In the genomic region with DNA sequence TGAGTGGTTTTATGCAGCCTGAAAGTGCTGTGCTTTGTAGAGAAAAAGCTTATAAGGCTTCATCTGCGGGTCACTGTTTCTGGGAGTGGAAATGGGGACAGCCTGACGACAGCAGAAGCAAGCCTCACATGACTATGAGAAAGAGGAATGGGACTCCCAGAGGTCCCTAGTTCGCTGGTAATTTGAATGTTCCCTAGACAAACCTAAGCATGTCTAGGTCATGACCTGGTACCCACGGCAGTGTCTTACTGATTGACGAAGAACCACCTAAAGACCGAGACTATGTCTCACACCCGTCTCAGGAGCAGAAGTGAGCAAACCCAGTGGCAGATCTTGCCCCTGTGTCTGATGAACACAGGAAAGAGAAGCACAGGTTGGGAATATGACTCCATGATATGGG, we compare ENCODE assay signal across 27 mouse cellular contexts. TPM values are rescaled to one million over a fixed set of nuclear protein-coding genes. Genes with fewer than 3 reads are reported as not detected.
DNase-seq lines count a peak whose midpoint lies in the region; TF ChIP-seq lines count a peak whose summit lies in the region.
"Had no signal": no experiment of that assay in that cellular context is flagged by ENCODE, and none has a peak within 500 bp of the region (broad histone marks: within the 10 kb centered on the region; RNA-seq: fewer than 3 reads in every experiment).

No protein-coding gene starts in this region.

- peaks cover 15% of the 10 kb centered on the region; the same call in 1 of the 2 replicates for H3K4me1 ChIP-seq in spleen, adult 2 months (ENCODE audit: control insufficient read depth, insufficient read depth, insufficient read length)

- no peaks in the 10 kb centered on the region for H3K79me2 ChIP-seq in macrophage (ENCODE audit: inconsistent target)

- no peak for TF ChIP-seq CTCF in spleen, adult 2 months (IDR thresholded peaks at IDR 0.05; ENCODE audit: extremely low read depth, insufficient read depth, insufficient read length, insufficient replicate concordance)

- H3K27ac ChIP-seq in spleen, adult 2 months (ENCODE audit: insufficient read depth, low read length): peak overlapping the region; percentile 93
- H3K27ac ChIP-seq in macrophage: peak overlapping the region; percentile 91
- H3K27ac ChIP-seq: forebrain, embryonic 15.5 days; heart, embryonic 13.5 days; midbrain, embryonic 13.5 days had no signal

- peak; percentile 17 for DNase-seq in heart, adult 8-10 months (ENCODE audit: low spot score)
- no peak for DNase-seq in heart, postnatal 36 days
- DNase-seq in spleen, adult 2 months (ENCODE audit: low read depth in 1 of 2, low spot score in 2 of 2): peak in 1 of 2 experiments; percentile 21
- no peak for DNase-seq in spleen, postnatal 4 days (ENCODE audit: low spot score in 2 of 2)
- DNase-seq in cerebellum, adult 9-11 months: no peak
- no peak for DNase-seq in gastrocnemius, postnatal 14 days
- DNase-seq: adrenal gland, postnatal 36 days; cerebellum, postnatal 10 days; embryo, embryonic 11 days; gastrocnemius, postnatal 25 days; heart, postnatal 4 days; kidney, postnatal 36 days had no signal

- H3K27me3 ChIP-seq in spleen, adult 2 months (ENCODE audit: control insufficient read depth, insufficient read depth, low read length): no peaks in the 10 kb centered on the region
- H3K27me3 ChIP-seq: forebrain, embryonic 15.5 days; heart, embryonic 13.5 days; midbrain, embryonic 13.5 days had no signal

- no peak for TF ChIP-seq POLR2A in spleen, adult 2 months (IDR thresholded peaks at IDR 0.05; ENCODE audit: low read depth, low read length)

- intact Hi-C loops in heart, postnatal 36 days (cut with DNase I): no loop called here
- intact Hi-C loops in gastrocnemius, postnatal 14 days (cut with DNase I; ENCODE audit: low total_unique reads): no loop called here

- WGBS in spleen, adult 2 months: 54% methylated on average over 7 of the region's 7 CpGs
- 56% methylated on average over 7 of the region's 7 CpGs for WGBS in macrophage (ENCODE audit: missing documents)

- peaks cover 13% of the 10 kb centered on the region for H3K36me3 ChIP-seq in spleen, adult 2 months (ENCODE audit: control insufficient read depth, insufficient read depth, low read length)
- no peaks in the 10 kb centered on the region for H3K36me3 ChIP-seq in macrophage (ENCODE audit: inconsistent target)

- no peak overlapping the region for H3K4me3 ChIP-seq in spleen, adult 2 months (ENCODE audit: extremely low read depth, insufficient read depth, insufficient read length)
- H3K4me3 ChIP-seq in macrophage (ENCODE audit: inconsistent target): no peak overlapping the region
- H3K4me3 ChIP-seq: forebrain, embryonic 15.5 days; heart, embryonic 13.5 days; midbrain, embryonic 13.5 days; myocyte had no signal

RNA-seq across cellular contexts. Expression of gene Gja10, which starts 38.1 kb away (rescaled TPM):
- total RNA-seq in heart, adult 8-10 months (2022): not detected
- not detected for total RNA-seq in heart, postnatal 36 days (2021)
- 0.05 and 0.06 TPM in 2 replicates for polyA plus RNA-seq in spleen, adult 2 months (2012; rRNA removed)
- not detected for total RNA-seq in macrophage (2018; cell fraction: chromatin; rRNA removed)
- not detected for total RNA-seq in macrophage (2018; cell fraction: cytosol; rRNA removed)
- not detected for total RNA-seq in macrophage (2018; cell fraction: nucleus; rRNA removed)
- polyA plus RNA-seq in macrophage (2018): not detected in 3 replicates
- not detected for total RNA-seq in gastrocnemius, postnatal 14 days (2021)
- total RNA-seq: adrenal gland, postnatal 36 days; gastrocnemius, postnatal 25 days; heart, postnatal 4 days; layer of hippocampus, postnatal 25 days; left cerebral cortex, postnatal 25 days had no signal
- polyA plus RNA-seq: embryonic facial prominence, embryonic 14.5 days; forebrain, embryonic 15.5 days; heart, embryonic 13.5 days; hindbrain, embryonic 16.5 days; intestine, embryonic 16.5 days; kidney, embryonic 14.5 days; limb, embryonic 14.5 days; midbrain, embryonic 13.5 days; myocyte; neural tube, embryonic 14.5 days; stomach, embryonic 16.5 days; thymus, postnatal 0 days had no signal

RNA-seq across cellular contexts. Expression of gene Casp8ap2, which starts 50.8 kb away (rescaled TPM):
- total RNA-seq in heart, adult 8-10 months (2022): 1 to 10 TPM; 5.1 to 7.8 (median 6.9) TPM
- 1 to 10 TPM; 7.3 to 8.6 TPM for total RNA-seq in heart, postnatal 36 days (2021)
- polyA plus RNA-seq in spleen, adult 2 months (2012; rRNA removed): 1.7 and 2.2 TPM in 2 replicates
- total RNA-seq in macrophage (2018; cell fraction: chromatin; rRNA removed): 10 to 100 TPM in 20 of 26 experiments, 1 to 10 TPM in 6; 3.4 to 52.2 (median 24.5) TPM
- 10 to 100 TPM in 18 of 26 experiments, 1 to 10 TPM in 8; 3.1 to 16.7 (median 12.5) TPM for total RNA-seq in macrophage (2018; cell fraction: cytosol; rRNA removed)
- 10 to 100 TPM in 19 of 26 experiments, 1 to 10 TPM in 7; 3.6 to 56.0 (median 13.7) TPM for total RNA-seq in macrophage (2018; cell fraction: nucleus; rRNA removed)
- polyA plus RNA-seq in macrophage (2018): 9.0 to 12.1 TPM (median 10.9 TPM) in 3 replicates
- total RNA-seq in gastrocnemius, postnatal 14 days (2021): 1 to 10 TPM; 4.7 to 5.2 TPM
